Mouse (Mus musculus): ENCODE results near the gene Slc37a1.

GRCm38 (mm10) chr17:31247144-31247543 lies 39.4 kb upstream of the Slc37a1 start:
- TF ChIP-seq CTCF (IDR thresholded peaks at IDR 0.05; ENCODE audit: insufficient read depth, low read depth, low read length) (no peak), POLR2A (IDR thresholded peaks at IDR 0.05; ENCODE audit: insufficient read depth, low read depth, low read length) (no peak)
